ENCODE assay signal across 12 mouse cellular contexts in genomic region chr9:20703832-20704380, GRCm38 (mm10). TPM values are rescaled to one million over a fixed set of nuclear protein-coding genes. Genes with fewer than 3 reads are reported as not detected.
DNase-seq lines count a peak whose midpoint lies in the region; ATAC-seq lines count a peak whose summit lies in the region.
"Had no signal": no experiment of that assay in that cellular context is flagged by ENCODE, and none has a peak within 500 bp of the region (broad histone marks: within the 10 kb centered on the region; RNA-seq: fewer than 3 reads in every experiment).

No protein-coding gene starts in this region.

- H3K27me3 ChIP-seq in hindbrain, embryonic 13.5 days: no peaks in the 10 kb centered on the region
- H3K27me3 ChIP-seq in neural tube, embryonic 14.5 days (ENCODE audit: control insufficient read depth, insufficient read depth, low read length): no peaks in the 10 kb centered on the region
- H3K27me3 ChIP-seq: heart, embryonic 13.5 days had no signal

- H3K4me3 ChIP-seq in hindbrain, embryonic 13.5 days: no peak overlapping the region
- H3K4me3 ChIP-seq in neural tube, embryonic 14.5 days (ENCODE audit: low read depth, low read length): no peak overlapping the region
- H3K4me3 ChIP-seq: heart, embryonic 13.5 days had no signal

- peaks cover 16% of the 10 kb centered on the region for H3K36me3 ChIP-seq in hindbrain, embryonic 13.5 days
- no peaks in the 10 kb centered on the region for H3K36me3 ChIP-seq in neural tube, embryonic 14.5 days (ENCODE audit: control insufficient read depth, insufficient read depth, low read length)
- H3K36me3 ChIP-seq: G1E; heart, embryonic 13.5 days had no signal

- WGBS in hindbrain, embryonic 13.5 days: 16% methylated on average over 8 of the region's 8 CpGs
- WGBS in neural tube, embryonic 14.5 days: 17% methylated on average over 8 of the region's 8 CpGs

- peak; percentile 27 to 34 for DNase-seq in cerebellum, postnatal 10 days
- DNase-seq in cerebellum, postnatal 36 days: no peak
- DNase-seq in right cerebral cortex, adult 18-20 months: peak; percentile 53
- no peak for DNase-seq in right cerebral cortex, postnatal 36 days (ENCODE audit: low spot score in 2 of 2)
- no peak for DNase-seq in urinary bladder, postnatal 14 days (ENCODE audit: low spot score)
- no peak for DNase-seq in thymus, postnatal 4 days
- DNase-seq: cerebellum, adult 2 months; kidney, adult 11 months had no signal

- H3K4me1 ChIP-seq in hindbrain, embryonic 13.5 days (replicated peaks): peaks cover 16% of the 10 kb centered on the region
- peaks cover 7% of the 10 kb centered on the region; the same call in 1 of the 2 replicates for H3K4me1 ChIP-seq in neural tube, embryonic 14.5 days (ENCODE audit: control insufficient read depth, insufficient read depth, low read length)
- H3K4me1 ChIP-seq: heart, embryonic 13.5 days had no signal

- no peak overlapping the region for H3K4me2 ChIP-seq in hindbrain, embryonic 13.5 days
- no peak overlapping the region for H3K4me2 ChIP-seq in neural tube, embryonic 14.5 days (ENCODE audit: low read depth, low read length)
- H3K4me2 ChIP-seq: heart, embryonic 13.5 days had no signal

- H3K9me3 ChIP-seq in hindbrain, embryonic 13.5 days: no peaks in the 10 kb centered on the region
- no peaks in the 10 kb centered on the region for H3K9me3 ChIP-seq in neural tube, embryonic 14.5 days (ENCODE audit: control insufficient read depth, low read length)
- H3K9me3 ChIP-seq: G1E; heart, embryonic 13.5 days had no signal

- H3K9ac ChIP-seq in hindbrain, embryonic 13.5 days: peak overlapping the region; percentile 4; the same call in 1 of the 2 replicates
- 0 out of 2 replicates have a peak overlapping the region, but pooled peaks have one; percentile 0 for H3K9ac ChIP-seq in neural tube, embryonic 14.5 days (replicated peaks; ENCODE audit: low read depth, low read length)
- H3K9ac ChIP-seq: heart, embryonic 13.5 days had no signal

- peak; percentile 57 for ATAC-seq in hindbrain, embryonic 13.5 days (ENCODE audit: low FRiP score)
- peak; percentile 73 for ATAC-seq in neural tube, embryonic 14.5 days (ENCODE audit: low read depth)

- peak overlapping the region; percentile 86 for H3K27ac ChIP-seq in hindbrain, embryonic 13.5 days
- peak overlapping the region; percentile 69 for H3K27ac ChIP-seq in neural tube, embryonic 14.5 days (ENCODE audit: low read depth, low read length)
- H3K27ac ChIP-seq: heart, embryonic 13.5 days had no signal

RNA-seq across cellular contexts. Expression of gene Olfm2, which starts 42.2 kb away (rescaled TPM):
- polyA plus RNA-seq in hindbrain, embryonic 13.5 days (2015; fragmentation: Nextera tagmentation; extraction: Ambion mirVana): 133 and 145 TPM in 2 replicates
- polyA plus RNA-seq in neural tube, embryonic 14.5 days (2014; fragmentation: Nextera tagmentation; extraction: Ambion mirVana): 155 and 202 TPM in 2 replicates
- polyA plus RNA-seq: G1E had no signal

RNA-seq across cellular contexts. Expression of gene Pin1, which starts 52.0 kb away (rescaled TPM):
- polyA plus RNA-seq in hindbrain, embryonic 13.5 days (2015; fragmentation: Nextera tagmentation; extraction: Ambion mirVana): 59.8 and 61.5 TPM in 2 replicates
- polyA plus RNA-seq in neural tube, embryonic 14.5 days (2014; fragmentation: Nextera tagmentation; extraction: Ambion mirVana): 61.1 and 68.8 TPM in 2 replicates

RNA-seq across cellular contexts. Expression of gene Fbxl12, which starts 59.3 kb away (rescaled TPM):
- 18.2 and 19.1 TPM in 2 replicates for polyA plus RNA-seq in hindbrain, embryonic 13.5 days (2015; fragmentation: Nextera tagmentation; extraction: Ambion mirVana)
- polyA plus RNA-seq in neural tube, embryonic 14.5 days (2014; fragmentation: Nextera tagmentation; extraction: Ambion mirVana): 9.6 and 10.6 TPM in 2 replicates

Comparison
In these comparisons a context has a peak if more than half of its experiments do, and no peak if none do; other contexts are left out.
1. DNase-seq: peak in cerebellum, postnatal 10 days (2 of 2) and right cerebral cortex, adult 18-20 months (single experiment); none in cerebellum, postnatal 36 days (0 of 2), right cerebral cortex, postnatal 36 days (0 of 2), urinary bladder, postnatal 14 days (single experiment) and thymus, postnatal 4 days (single experiment).